Mouse (Mus musculus) heart, embryonic 13.5 days (tissue): ENCODE data around the gene Gstp3. TPM values are rescaled to one million over a fixed set of nuclear protein-coding genes. Genes with fewer than 3 reads are reported as not detected.

Experiments
- ATAC-seq: fragments of 200-750 bp; cut with Nextera tagmentation; 2 replicates; pipeline ENCODE4 v1.8.0; 2017; ENCODE audit warnings: moderate TSS enrichment; ENCODE audit not compliant: insufficient number of reproducible peaks, low FRiP score, low TSS enrichment; ENCODE audit errors: extremely low read depth
- H3K27ac ChIP-seq: fragments of 300-500 bp; sonication (generic); replicated peaks from 2 replicates; pipeline ENCODE4 v1.5.1; 2015; ENCODE audit warnings: moderate library complexity, mild to moderate bottlenecking, inconsistent platforms
- H3K27me3 ChIP-seq: fragments of 300-500 bp; sonication (generic); replicated peaks from 2 replicates; pipeline ENCODE4 v1.6.1; 2015; ENCODE audit warnings: mild to moderate bottlenecking, inconsistent platforms
- H3K36me3 ChIP-seq: fragments of 300-500 bp; sonication (generic); 2 replicates; pipeline ENCODE4 v1.6.1; 2015; ENCODE audit warnings: mild to moderate bottlenecking, inconsistent platforms
- H3K4me1 ChIP-seq: fragments of 300-500 bp; sonication (generic); 2 replicates; pipeline ENCODE4 v1.6.1; 2015; ENCODE audit warnings: inconsistent platforms
- H3K4me2 ChIP-seq: fragments of 300-500 bp; sonication (generic); 2 replicates; pipeline ENCODE4 v1.6.1; 2015; ENCODE audit warnings: inconsistent platforms, mild to moderate bottlenecking, moderate library complexity
- H3K4me3 ChIP-seq: fragments of 300-500 bp; sonication (generic); 2 replicates; pipeline ENCODE4 v1.5.1; 2015; ENCODE audit warnings: moderate library complexity, mild to moderate bottlenecking, inconsistent platforms
- H3K9ac ChIP-seq: fragments of 300-500 bp; sonication (generic); 2 replicates; pipeline ENCODE4 v1.6.1; 2015; ENCODE audit warnings: inconsistent platforms, mild to moderate bottlenecking, moderate library complexity
- H3K9me3 ChIP-seq: fragments of 300-500 bp; sonication (generic); 2 replicates; pipeline ENCODE4 v1.6.1; 2016; ENCODE audit warnings: inconsistent platforms
- WGBS: fragments of 180-500 bp; shearing (Covaris S2); methylation state at CpG from one replicate; pipeline ENCODE4 v1.1.7; 2015; ENCODE audit warnings: mixed read lengths; 5-methylcytosine and 5-hydroxymethylcytosine counted together
- polyA plus RNA-seq: library from polyadenylated mRNA; unstranded; fragments of >200 nt; fragmentation: Nextera tagmentation; extraction: Ambion mirVana; gene quantifications from 2 replicates; pipeline ENCODE4 v1.2.1, GENCODE M21; 2015

Gstp3 gene
- polyA plus RNA-seq, 1 experiment from 2014 or later = 0.29 TPM

GRCm38 (mm10) chr19:4012432-4013022 lies 46.8 kb downstream of the Gstp3 start, which contains the start of gene Ndufv1:
Ndufv1 (minus strand) TSS chr19:4012806.
- Histone ChIP-seq H3K4me1 (peaks cover 32% of the 10 kb centered on the region), H3K4me3 (peak within 1 kb of the TSS; percentile 83), H3K9ac (peak within 1 kb of the TSS; percentile 91), H3K27ac (peak within 1 kb of the TSS; percentile 82), H3K4me2 (peak within 1 kb of the TSS; percentile 79), H3K27me3 (no peaks in the 10 kb centered on the region), H3K9me3 (no peaks in the 10 kb centered on the region), H3K36me3 (peaks cover 37% of the 10 kb centered on the region)
- peak; percentile 98 for ATAC-seq
- 0% methylated on average over 45 of the region's 45 CpGs for WGBS

GRCm38 (mm10) chr19:4011086-4011485 lies 48.3 kb downstream of the Gstp3 start:
- Histone ChIP-seq H3K9me3 (no peaks in the 10 kb centered on the region), H3K4me3 (peak overlapping the region; percentile 83; the same call in 1 of the 2 replicates), H3K36me3 (peaks cover 51% of the 10 kb centered on the region), H3K4me2 (peak overlapping the region; percentile 79), H3K9ac (peak overlapping the region; percentile 91), H3K27ac (no peak overlapping the region), H3K4me1 (peaks cover 32% of the 10 kb centered on the region), H3K27me3 (no peaks in the 10 kb centered on the region)
- no peak for ATAC-seq
- 92% methylated on average over 5 of the region's 5 CpGs for WGBS

Other genes with a start within 250 kb of the Gstp3 start
- gene Chka, start 207.8 kb downstream of the Gstp3 start, polyA plus RNA-seq = 22.6 and 23.5 TPM in 2 replicates
- 22.7 and 25.1 TPM in 2 replicates for gene Tcirg1, start 152.4 kb downstream of the Gstp3 start, polyA plus RNA-seq
- gene Ndufs8, start 146.8 kb downstream of the Gstp3 start, polyA plus RNA-seq = 361 and 400 TPM in 2 replicates
- gene Aldh3b1, start 129.8 kb downstream of the Gstp3 start, polyA plus RNA-seq = 2.2 and 2.3 TPM in 2 replicates
- 12.4 and 13.6 TPM in 2 replicates for gene Unc93b1, start 124.4 kb downstream of the Gstp3 start, polyA plus RNA-seq
- not detected in 2 replicates for gene Aldh3b3, start 100.9 kb downstream of the Gstp3 start, polyA plus RNA-seq
- 0.06 TPM in 1 of 2 replicates, not detected in the other for gene Aldh3b2, start 87.2 kb downstream of the Gstp3 start, polyA plus RNA-seq
- 10.4 and 10.8 TPM in 2 replicates for gene Acy3, start 73.0 kb downstream of the Gstp3 start, polyA plus RNA-seq
- not detected in 2 replicates for gene Tbx10, start 66.8 kb downstream of the Gstp3 start, polyA plus RNA-seq
- gene Nudt8, start 59.0 kb downstream of the Gstp3 start, polyA plus RNA-seq = 51.7 and 60.0 TPM in 2 replicates
- 4.1 and 5.4 TPM in 2 replicates for gene Gm49405, start 58.9 kb downstream of the Gstp3 start, polyA plus RNA-seq
- gene Doc2g, start 56.3 kb downstream of the Gstp3 start, polyA plus RNA-seq = 80.5 and 99.3 TPM in 2 replicates
- gene Ndufv1, start 46.8 kb downstream of the Gstp3 start, polyA plus RNA-seq = 407 and 462 TPM in 2 replicates
- 380 and 421 TPM in 2 replicates for gene Gstp1, start 21.6 kb downstream of the Gstp3 start, polyA plus RNA-seq
- 5.1 and 5.9 TPM in 2 replicates for gene Gstp2, start 13.5 kb downstream of the Gstp3 start, polyA plus RNA-seq
- gene Cabp2, start 22.0 kb upstream of the Gstp3 start, polyA plus RNA-seq = not detected in 2 replicates
- 64.5 and 64.9 TPM in 2 replicates for gene Cdk2ap2, start 37.6 kb upstream of the Gstp3 start, polyA plus RNA-seq
- 18.2 and 21.8 TPM in 2 replicates for gene Pitpnm1, start 40.4 kb upstream of the Gstp3 start, polyA plus RNA-seq
- gene Aip, start 66.3 kb upstream of the Gstp3 start, polyA plus RNA-seq = 84.3 and 96.3 TPM in 2 replicates
- gene Gpr152, start 80.2 kb upstream of the Gstp3 start, polyA plus RNA-seq = not detected in 2 replicates
- not detected in 2 replicates for gene Cabp4, start 84.5 kb upstream of the Gstp3 start, polyA plus RNA-seq
- 107 and 122 TPM in 2 replicates for gene Coro1b, start 89.0 kb upstream of the Gstp3 start, polyA plus RNA-seq
- gene Ptprcap, start 94.0 kb upstream of the Gstp3 start, polyA plus RNA-seq = 1.2 and 1.4 TPM in 2 replicates
- 46.0 and 47.1 TPM in 2 replicates for gene Rps6kb2, start 103.8 kb upstream of the Gstp3 start, polyA plus RNA-seq
- gene Carns1, start 115.9 kb upstream of the Gstp3 start, polyA plus RNA-seq = 4.4 and 5.0 TPM in 2 replicates
- 2.0 and 2.7 TPM in 2 replicates for gene Tbc1d10c, start 131.7 kb upstream of the Gstp3 start, polyA plus RNA-seq
- gene Ppp1ca, start 132.5 kb upstream of the Gstp3 start, polyA plus RNA-seq = 642 and 729 TPM in 2 replicates
- gene Rad9a, start 142.1 kb upstream of the Gstp3 start, polyA plus RNA-seq = 21.3 and 22.2 TPM in 2 replicates
- gene Clcf1, start 154.7 kb upstream of the Gstp3 start, polyA plus RNA-seq = 1.1 and 1.9 TPM in 2 replicates
- gene AC109138.7, start 154.8 kb upstream of the Gstp3 start, polyA plus RNA-seq = not detected in 2 replicates
- gene Pold4, start 172.3 kb upstream of the Gstp3 start, polyA plus RNA-seq = 19.9 and 23.5 TPM in 2 replicates
- gene Ssh3, start 209.6 kb upstream of the Gstp3 start, polyA plus RNA-seq = 5.0 and 6.7 TPM in 2 replicates
- 1.0 and 1.6 TPM in 2 replicates for gene Ankrd13d, start 223.6 kb upstream of the Gstp3 start, polyA plus RNA-seq
- gene Grk2, start 246.7 kb upstream of the Gstp3 start, polyA plus RNA-seq = 9.4 and 12.9 TPM in 2 replicates